Mouse (Mus musculus): ENCODE results near the gene Col15a1. TPM values are rescaled to one million over a fixed set of nuclear protein-coding genes. Genes with fewer than 3 reads are reported as not detected.

Gene Col15a1
- polyA plus RNA-seq (2017; shearing (Covaris generic)): 0.87 TPM

DNA sequence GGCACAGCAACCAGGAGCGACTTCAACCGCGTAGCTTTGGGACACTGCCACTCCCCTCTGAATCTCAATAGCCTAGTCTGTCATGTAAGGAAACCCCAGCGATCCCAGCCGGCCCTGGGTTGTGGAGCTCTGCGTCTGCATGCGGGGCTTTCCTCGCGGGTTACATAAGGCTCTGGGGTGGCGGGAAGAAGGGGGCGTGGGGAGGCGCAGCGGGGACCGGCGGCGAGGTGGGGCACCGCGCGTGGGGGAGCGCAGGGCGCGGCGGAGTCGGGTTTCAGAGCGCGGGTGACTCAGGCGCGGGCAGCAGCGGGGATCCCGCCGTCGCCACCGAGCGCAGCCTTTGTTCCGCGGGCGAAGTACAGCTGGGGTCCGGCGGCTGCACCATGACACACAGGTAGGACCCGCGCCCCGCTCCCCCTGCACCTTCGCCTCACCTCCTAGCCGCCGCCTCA lies at the start of gene Col15a1:
Gene Col15a1, plus strand, starts transcription at position 193 of the 452 bp plus-strand sequence.

DNA sequence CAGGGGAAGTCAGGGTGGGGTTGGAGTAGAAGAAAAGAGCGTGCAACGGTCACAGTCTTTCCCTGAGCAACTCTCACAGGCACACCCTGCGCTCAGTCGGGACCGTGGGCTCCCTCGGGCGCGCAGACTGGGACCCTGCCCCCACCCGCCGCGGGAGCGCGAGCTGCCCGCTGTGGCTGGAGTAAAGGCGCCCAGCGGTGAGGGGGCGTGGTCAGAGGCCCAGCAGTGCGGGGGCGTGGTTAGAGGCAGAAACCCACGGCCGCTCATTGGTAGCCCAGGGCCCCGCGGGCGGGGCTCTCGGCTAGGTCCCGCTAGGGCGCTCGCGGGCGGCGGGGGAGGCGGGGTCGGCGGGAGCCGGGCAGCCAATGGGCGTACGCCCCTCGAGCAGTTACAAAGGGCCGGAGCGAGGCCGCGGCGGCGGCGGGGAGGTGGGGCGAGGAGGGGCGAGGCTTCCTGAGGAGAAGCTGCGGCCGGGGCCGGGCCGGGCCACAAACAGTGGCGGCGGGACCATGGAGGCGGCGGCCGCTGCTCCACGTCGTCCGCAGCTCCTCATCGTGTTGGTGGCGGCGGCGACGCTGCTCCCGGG lies 144.9 kb downstream of the Col15a1 start, which contains the start of gene Tgfbr1:
Gene Tgfbr1, plus strand, starts transcription at position 420 of the 586 bp plus-strand sequence.

Other genes starting within 250 kb of the Col15a1 start
- not detected for gene Gabbr2, start 216.3 kb upstream of the Col15a1 start, polyA plus RNA-seq (2017; shearing (Covaris generic))
- not detected for gene Anks6, start 150.7 kb upstream of the Col15a1 start, polyA plus RNA-seq (2017; shearing (Covaris generic))
- 9.5 TPM for gene Galnt12, start 116.3 kb upstream of the Col15a1 start, polyA plus RNA-seq (2017; shearing (Covaris generic))
- 70.4 TPM for gene Tgfbr1, start 145.1 kb downstream of the Col15a1 start, polyA plus RNA-seq (2017; shearing (Covaris generic))

Data from activated CD4-positive, CD25-positive, alpha-beta regulatory T cell, adult 9 weeks (primary cell).